Mouse (Mus musculus) liver, embryonic 14.5 days (tissue): ENCODE measurements around the gene Dmrtc1c1. TPM values are rescaled to one million over a fixed set of nuclear protein-coding genes. Genes with fewer than 3 reads are reported as not detected.
"Not testable (repeated sequence)": the region's sequence is repeated elsewhere in the genome, so short reads cannot be mapped to it uniquely, and the experiment has no call there.

Experiments used
- ATAC-seq: fragments of 200-750 bp; cut with Nextera tagmentation; 2 replicates; pipeline ENCODE4 v1.8.0; 2017; ENCODE audit warnings: moderate number of reproducible peaks, mild to moderate bottlenecking, moderate library complexity; ENCODE audit not compliant: insufficient read depth
- DNase-seq, 3 experiments: peaks; one replicate each; pipeline ENCODE4 v3.0.0-alpha.2; 2012 to 2013; ENCODE audit warnings: low read depth in 3 of 3, low spot score in 3 of 3
- H3K27ac ChIP-seq: fragments of 300-500 bp; sonication (generic); 2 replicates; pipeline ENCODE4 v1.5.1; 2014; ENCODE audit warnings: moderate library complexity, mild to moderate bottlenecking, control low read depth, inconsistent platforms
- H3K27me3 ChIP-seq: fragments of 300-500 bp; sonication (generic); 2 replicates; pipeline ENCODE4 v1.6.1; 2014; ENCODE audit warnings: mild to moderate bottlenecking, low read length, moderate library complexity; ENCODE audit not compliant: control insufficient read depth, insufficient read depth
- H3K36me3 ChIP-seq: fragments of 300-500 bp; sonication (generic); replicated peaks from 2 replicates; pipeline ENCODE4 v1.6.1; 2014; ENCODE audit warnings: low read depth; ENCODE audit not compliant: control insufficient read depth, insufficient read depth
- H3K4me1 ChIP-seq, 2 experiments: fragments of 200-500 bp in 1 of 2; fragments of 300-500 bp in 1 of 2; sonication (generic) in 1 of 2; replicated peaks; 2 replicates each; pipeline ENCODE4 v1.6.1; 2012 to 2014; ENCODE audit warnings: antibody characterized with exemption in 1 of 2, inconsistent platforms in 1 of 2, low read length in 1 of 2; ENCODE audit not compliant: control insufficient read depth in 2 of 2, insufficient read depth in 2 of 2
- H3K4me2 ChIP-seq: fragments of 300-500 bp; sonication (generic); 2 replicates; pipeline ENCODE4 v1.6.1; 2014; ENCODE audit warnings: low read depth, mild to moderate bottlenecking, control low read depth, moderate library complexity
- H3K4me3 ChIP-seq, 2 experiments: fragments of 200-500 bp in 1 of 2; fragments of 300-500 bp in 1 of 2; sonication (generic) in 1 of 2; 2 replicates each; pipeline ENCODE4 v1.5.1; 2012 to 2014; ENCODE audit warnings: low read depth in 2 of 2, low read length in 2 of 2, mild to moderate bottlenecking in 2 of 2, control low read depth in 1 of 2, inconsistent platforms in 1 of 2, moderate library complexity in 1 of 2; ENCODE audit not compliant: insufficient read depth in 1 of 2
- H3K9ac ChIP-seq: fragments of 300-500 bp; sonication (generic); replicated peaks from 2 replicates; pipeline ENCODE4 v1.6.1; 2014; ENCODE audit warnings: mild to moderate bottlenecking, control low read depth, moderate library complexity
- H3K9me3 ChIP-seq: fragments of 300-500 bp; sonication (generic); 2 replicates; pipeline ENCODE4 v1.6.1; 2016; ENCODE audit warnings: low read length, mixed read lengths; ENCODE audit not compliant: control insufficient read depth
- CTCF ChIP-seq: IDR thresholded peaks from 2 replicates; pipeline ENCODE4 v1.5.1; 2016; ENCODE audit warnings: antibody characterized with exemption, low read depth, control low read depth
- EP300 ChIP-seq: IDR thresholded peaks from 2 replicates; pipeline ENCODE4 v1.6.1; 2016; ENCODE audit warnings: antibody characterized with exemption, low read depth
- WGBS: fragments of 180-500 bp; shearing (Covaris S2); extraction: QIAGEN DNeasy Blood & Tissue Kit; methylation state at CpG from one replicate; pipeline ENCODE4 v1.1.7; 2014; ENCODE audit not compliant: insufficient replicate concordance; 5-methylcytosine and 5-hydroxymethylcytosine counted together
- polyA plus RNA-seq, 2 experiments: library from polyadenylated mRNA; depleted of rRNA in 1 of 2; stranded (reverse) in 1 of 2; unstranded in 1 of 2; fragments of >200 nt; fragmentation: Nextera tagmentation in 1 of 2; extraction: Ambion mirVana in 1 of 2; gene quantifications; 2 replicates each; pipeline versions ENCODE4 v1.2.1 to v1.2.3; 2012 to 2014

The Dmrtc1c1 gene
- polyA plus RNA-seq (2012; rRNA removed) (not detected in 2 replicates), polyA plus RNA-seq (2014; fragmentation: Nextera tagmentation; extraction: Ambion mirVana) (not detected in 2 replicates)

GRCm38 (mm10) chrX:102802663-102803062 is at the start of gene Dmrtc1c1:
TSS of gene Dmrtc1c1 (plus strand) at chrX:102802963.
- not testable (repeated sequence) for H3K4me1 ChIP-seq, ATAC-seq, H3K9me3 ChIP-seq, H3K4me2 ChIP-seq, DNase-seq, H3K4me3 ChIP-seq, H3K27me3 ChIP-seq, H3K9ac ChIP-seq, H3K27ac ChIP-seq, H3K36me3 ChIP-seq
- no CpG with 5 or more reads among the region's 14 CpGs for WGBS

- H3K4me3 ChIP-seq, result no peak overlapping the region
- WGBS, result 40% methylated on average over 4 of the region's 4 CpGs
- no peak overlapping the region for H3K4me2 ChIP-seq
- no peaks in the 10 kb centered on the region for H3K27me3 ChIP-seq
- no peak overlapping the region for H3K9ac ChIP-seq
- ATAC-seq, result no peak
- H3K4me1 ChIP-seq, result no peaks in the 10 kb centered on the region
- no peak for TF ChIP-seq EP300
- TF ChIP-seq CTCF, result no peak
- H3K36me3 ChIP-seq, result no peaks in the 10 kb centered on the region
- DNase-seq, result no peak
- no peaks in the 10 kb centered on the region for H3K9me3 ChIP-seq
- H3K27ac ChIP-seq, result no peak overlapping the region
These were observed 36.9 kb upstream of the Dmrtc1c1 start for GRCm38 (mm10) chrX:102765878-102766277.

- H3K9me3 ChIP-seq, result no peaks in the 10 kb centered on the region
- no peak overlapping the region for H3K4me2 ChIP-seq
- H3K27ac ChIP-seq, result no peak overlapping the region
- H3K4me3 ChIP-seq, result no peak overlapping the region
- ATAC-seq, result no peak
- no peak for DNase-seq
- H3K4me1 ChIP-seq, result no peaks in the 10 kb centered on the region
- no peak overlapping the region for H3K9ac ChIP-seq
- H3K36me3 ChIP-seq, result no peaks in the 10 kb centered on the region
- 35% methylated on average over 4 of the region's 4 CpGs for WGBS
- no peak for TF ChIP-seq EP300
- no peak for TF ChIP-seq CTCF
- H3K27me3 ChIP-seq, result no peaks in the 10 kb centered on the region
These were observed 9.5 kb downstream of the Dmrtc1c1 start for GRCm38 (mm10) chrX:102812311-102812710.

- WGBS, result 80% methylated on average over 1 of the region's 13 CpGs
- H3K36me3 ChIP-seq, H3K4me3 ChIP-seq, ATAC-seq, H3K4me1 ChIP-seq, H3K9me3 ChIP-seq, H3K27ac ChIP-seq, H3K4me2 ChIP-seq, H3K27me3 ChIP-seq, DNase-seq, H3K9ac ChIP-seq: not testable (repeated sequence)
These were observed 51.8 kb downstream of the Dmrtc1c1 start, which contains the start of gene Dmrtc1c2 for GRCm38 (mm10) chrX:102854516-102854915. TSS of gene Dmrtc1c2 (minus strand) at chrX:102854616.

Other genes starting within 250 kb of the Dmrtc1c1 start
- gene Phka1, start 158.7 kb upstream of the Dmrtc1c1 start, polyA plus RNA-seq (2012; rRNA removed), result 0.65 and 0.84 TPM in 2 replicates
- gene Phka1, start 158.7 kb upstream of the Dmrtc1c1 start, polyA plus RNA-seq (2014; fragmentation: Nextera tagmentation; extraction: Ambion mirVana), result 0.57 and 0.72 TPM in 2 replicates
- gene Gm3880, start 116.0 kb upstream of the Dmrtc1c1 start, polyA plus RNA-seq (2012; rRNA removed), result not detected in 2 replicates
- not detected in 2 replicates for gene Gm3880, start 116.0 kb upstream of the Dmrtc1c1 start, polyA plus RNA-seq (2014; fragmentation: Nextera tagmentation; extraction: Ambion mirVana)
- gene Gm9112, start 95.3 kb upstream of the Dmrtc1c1 start, polyA plus RNA-seq (2012; rRNA removed), result not detected in 2 replicates
- not detected in 2 replicates for gene Gm9112, start 95.3 kb upstream of the Dmrtc1c1 start, polyA plus RNA-seq (2014; fragmentation: Nextera tagmentation; extraction: Ambion mirVana)
- not detected in 2 replicates for gene Dmrtc1b, start 95.1 kb upstream of the Dmrtc1c1 start, polyA plus RNA-seq (2012; rRNA removed)
- not detected in 2 replicates for gene Dmrtc1b, start 95.1 kb upstream of the Dmrtc1c1 start, polyA plus RNA-seq (2014; fragmentation: Nextera tagmentation; extraction: Ambion mirVana)
- gene Dmrtc1c2, start 51.7 kb downstream of the Dmrtc1c1 start, polyA plus RNA-seq (2012; rRNA removed), result not detected in 2 replicates
- not detected in 2 replicates for gene Dmrtc1c2, start 51.7 kb downstream of the Dmrtc1c1 start, polyA plus RNA-seq (2014; fragmentation: Nextera tagmentation; extraction: Ambion mirVana)
- gene 1700031F05Rik, start 65.0 kb downstream of the Dmrtc1c1 start, polyA plus RNA-seq (2012; rRNA removed), result not detected in 2 replicates
- gene 1700031F05Rik, start 65.0 kb downstream of the Dmrtc1c1 start, polyA plus RNA-seq (2014; fragmentation: Nextera tagmentation; extraction: Ambion mirVana), result not detected in 2 replicates
- not detected in 2 replicates for gene Dmrtc1a, start 105.7 kb downstream of the Dmrtc1c1 start, polyA plus RNA-seq (2012; rRNA removed)
- gene Dmrtc1a, start 105.7 kb downstream of the Dmrtc1c1 start, polyA plus RNA-seq (2014; fragmentation: Nextera tagmentation; extraction: Ambion mirVana), result 0.13 TPM in 1 of 2 replicates, not detected in the other
- not detected in 2 replicates for gene 1700011M02Rik, start 105.9 kb downstream of the Dmrtc1c1 start, polyA plus RNA-seq (2012; rRNA removed)
- not detected in 2 replicates for gene 1700011M02Rik, start 105.9 kb downstream of the Dmrtc1c1 start, polyA plus RNA-seq (2014; fragmentation: Nextera tagmentation; extraction: Ambion mirVana)
- gene 1700018G05Rik, start 125.4 kb downstream of the Dmrtc1c1 start, polyA plus RNA-seq (2012; rRNA removed), result not detected in 2 replicates
- gene 1700018G05Rik, start 125.4 kb downstream of the Dmrtc1c1 start, polyA plus RNA-seq (2014; fragmentation: Nextera tagmentation; extraction: Ambion mirVana), result not detected in 2 replicates